Mouse (Mus musculus) hindbrain, embryonic 11.5 days (tissue): ENCODE measurements at regions not wholly inside any gene's neighbourhood (a gene's known extent, or its start where the extent isn't known, plus 50 kb on each side); places are given as distances from the start of the nearest gene placed in this dataset.

ENCODE experiments used
- ATAC-seq: fragments of 200-750 bp; cut with Nextera tagmentation; 2 replicates; pipeline ENCODE4 v1.8.0; 2017; ENCODE audit warnings: mild to moderate bottlenecking, moderate TSS enrichment, moderate library complexity; ENCODE audit not compliant: low FRiP score
- DNase-seq: peaks from one replicate; pipeline ENCODE4 v3.0.0-alpha.2; 2015; ENCODE audit warnings: low spot score
- H3K27ac ChIP-seq: fragments of 300-500 bp; sonication (generic); 2 replicates; pipeline ENCODE4 v1.5.1; 2014; ENCODE audit warnings: mild to moderate bottlenecking, low read depth, low read length
- H3K27me3 ChIP-seq: fragments of 300-500 bp; sonication (generic); 2 replicates; pipeline ENCODE4 v1.6.1; 2014; ENCODE audit warnings: mild to moderate bottlenecking, low read length, moderate library complexity, mixed read lengths; ENCODE audit not compliant: control insufficient read depth, insufficient read depth
- H3K36me3 ChIP-seq: fragments of 300-500 bp; sonication (generic); 2 replicates; pipeline ENCODE4 v1.6.1; 2014; ENCODE audit warnings: mild to moderate bottlenecking, low read length, moderate library complexity, mixed read lengths; ENCODE audit not compliant: control insufficient read depth, insufficient read depth
- H3K4me1 ChIP-seq: fragments of 300-500 bp; sonication (generic); replicated peaks from 2 replicates; pipeline ENCODE4 v1.6.1; 2014; ENCODE audit warnings: low read length, mixed read lengths; ENCODE audit not compliant: control insufficient read depth, insufficient read depth
- H3K4me2 ChIP-seq: fragments of 300-500 bp; sonication (generic); replicated peaks from 2 replicates; pipeline ENCODE4 v1.6.1; 2014; ENCODE audit warnings: mild to moderate bottlenecking, low read depth, low read length
- H3K4me3 ChIP-seq: fragments of 300-500 bp; sonication (generic); 2 replicates; pipeline ENCODE4 v1.5.1; 2014; ENCODE audit warnings: low read depth, low read length
- H3K9ac ChIP-seq: fragments of 300-500 bp; sonication (generic); 2 replicates; pipeline ENCODE4 v1.6.1; 2014; ENCODE audit warnings: low read depth, low read length
- H3K9me3 ChIP-seq: fragments of 300-500 bp; sonication (generic); 2 replicates; pipeline ENCODE4 v1.6.1; 2016; ENCODE audit warnings: low read length; ENCODE audit not compliant: control insufficient read depth
- WGBS: fragments of 180-500 bp; shearing (Covaris S2); extraction: QIAGEN DNeasy Blood & Tissue Kit; methylation state at CpG from one replicate; pipeline ENCODE4 v1.1.7; 2014; 5-methylcytosine and 5-hydroxymethylcytosine counted together

- H3K27ac ChIP-seq = no peak overlapping the region
- no peaks in the 10 kb centered on the region for H3K27me3 ChIP-seq
- no peaks in the 10 kb centered on the region for H3K9me3 ChIP-seq
- DNase-seq (no peak), ATAC-seq (no peak)
- no peak overlapping the region for H3K9ac ChIP-seq
- WGBS = 46% methylated on average over 3 of the region's 3 CpGs
- H3K4me1 ChIP-seq = no peaks in the 10 kb centered on the region
- no peak overlapping the region for H3K4me2 ChIP-seq
- H3K4me3 ChIP-seq = no peak overlapping the region
- no peaks in the 10 kb centered on the region for H3K36me3 ChIP-seq
Measured at GRCm38 (mm10) chr13:107244173-107244572, 222.2 kb upstream of the Kif2a start.

DNA sequence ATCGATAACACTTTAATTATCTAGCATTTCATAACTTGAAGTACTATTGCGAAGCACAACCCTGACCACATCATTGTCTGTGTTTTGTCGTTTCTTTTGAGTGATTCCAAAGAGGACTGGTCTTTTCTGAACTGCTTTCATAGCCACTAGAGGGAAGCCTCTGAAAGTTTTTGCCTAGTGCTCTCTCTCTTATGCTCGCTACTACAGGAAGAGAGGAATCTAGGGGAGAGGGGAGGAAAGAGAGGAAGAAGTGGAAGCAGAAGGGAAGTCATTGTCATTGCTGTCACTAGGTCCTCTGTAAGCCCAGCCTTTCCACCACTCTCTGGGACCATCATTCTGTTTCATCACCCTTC is 217.1 kb upstream of the Kif2a start:
- no peak overlapping the region for H3K9ac ChIP-seq
- no peak overlapping the region for H3K4me3 ChIP-seq
- H3K9me3 ChIP-seq = no peaks in the 10 kb centered on the region
- WGBS = 73% methylated on average over 4 of the region's 4 CpGs
- DNase-seq (no peak), ATAC-seq (no peak)
- H3K4me2 ChIP-seq = no peak overlapping the region
- H3K4me1 ChIP-seq = no peaks in the 10 kb centered on the region
- H3K27ac ChIP-seq = no peak overlapping the region
- H3K27me3 ChIP-seq = no peaks in the 10 kb centered on the region
- H3K36me3 ChIP-seq = no peaks in the 10 kb centered on the region

DNA sequence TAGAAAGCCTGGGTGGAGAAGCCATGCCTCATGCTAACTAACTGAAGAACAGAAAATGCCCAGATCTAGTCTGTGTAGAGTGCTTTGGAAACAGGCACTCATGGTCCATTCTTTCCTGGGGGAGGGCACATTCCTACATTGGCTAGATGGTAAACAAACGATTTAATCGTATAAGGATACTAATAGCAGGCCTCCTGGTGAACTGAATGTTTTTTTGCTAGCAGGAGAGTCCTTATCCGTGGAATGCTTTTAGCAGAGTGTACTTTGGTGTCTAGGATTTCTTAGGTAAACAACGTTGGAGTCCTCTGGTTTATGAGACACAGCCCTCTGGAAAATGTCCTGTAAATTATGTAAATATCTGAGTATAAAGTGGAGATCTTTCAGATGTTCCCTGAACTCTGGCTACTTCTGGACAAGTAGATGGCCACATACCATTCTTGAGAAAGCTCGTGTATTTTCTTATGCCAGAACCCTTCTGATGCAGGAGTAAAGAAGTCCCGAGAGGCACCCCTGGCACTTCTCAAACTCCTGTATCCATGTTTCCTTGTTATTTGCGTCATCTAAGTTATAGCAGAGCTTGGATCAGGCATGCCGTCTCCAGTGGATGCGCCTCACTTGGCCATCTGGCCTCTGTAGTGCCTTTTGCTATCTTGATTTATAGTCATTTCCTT is 216.6 kb upstream of the Kif2a start:
- Histone ChIP-seq H3K9ac (no peak overlapping the region), H3K4me3 (no peak overlapping the region), H3K27me3 (no peaks in the 10 kb centered on the region), H3K4me2 (no peak overlapping the region), H3K36me3 (no peaks in the 10 kb centered on the region), H3K4me1 (no peaks in the 10 kb centered on the region), H3K27ac (no peak overlapping the region), H3K9me3 (no peaks in the 10 kb centered on the region)
- ATAC-seq = no peak
- no peak for DNase-seq
- 82% methylated on average over 9 of the region's 9 CpGs for WGBS

- Histone ChIP-seq H3K4me2 (no peak overlapping the region), H3K27ac (no peak overlapping the region), H3K4me1 (no peaks in the 10 kb centered on the region), H3K9me3 (no peaks in the 10 kb centered on the region), H3K36me3 (no peaks in the 10 kb centered on the region), H3K27me3 (no peaks in the 10 kb centered on the region), H3K9ac (no peak overlapping the region), H3K4me3 (no peak overlapping the region)
- ATAC-seq (no peak), DNase-seq (no peak)
- 81% methylated on average over 5 of the region's 5 CpGs for WGBS
Measured at GRCm38 (mm10) chr13:107219456-107219855, 197.5 kb upstream of the Kif2a start.

DNA sequence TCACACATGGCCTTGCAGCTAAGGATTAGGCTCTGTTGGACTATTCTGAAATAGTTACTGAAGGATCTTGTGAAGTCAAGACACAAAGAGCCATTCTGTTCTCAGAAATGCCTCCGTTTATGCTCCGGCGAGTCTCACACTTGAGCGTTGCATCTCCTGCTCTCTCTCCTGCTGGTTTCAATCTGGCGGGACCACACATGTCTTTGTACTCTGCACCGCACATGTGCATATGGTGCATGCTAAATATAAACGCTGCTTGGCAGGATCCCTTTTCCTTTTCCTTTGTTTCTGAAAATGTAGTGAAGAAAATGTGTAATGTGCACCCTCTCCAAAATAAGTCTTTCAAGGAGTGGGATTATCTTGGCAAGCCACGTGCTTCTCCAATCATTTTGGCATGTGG is 196.4 kb upstream of the Kif2a start:
- 69% methylated on average over 8 of the region's 8 CpGs for WGBS
- H3K9me3 ChIP-seq = no peaks in the 10 kb centered on the region
- H3K4me2 ChIP-seq = no peak overlapping the region
- no peak overlapping the region for H3K4me3 ChIP-seq
- DNase-seq (no peak), ATAC-seq (no peak)
- no peaks in the 10 kb centered on the region for H3K27me3 ChIP-seq
- no peak overlapping the region for H3K27ac ChIP-seq
- no peaks in the 10 kb centered on the region for H3K36me3 ChIP-seq
- no peaks in the 10 kb centered on the region for H3K4me1 ChIP-seq
- H3K9ac ChIP-seq = no peak overlapping the region

- no peak for ATAC-seq
- H3K36me3 ChIP-seq = no peaks in the 10 kb centered on the region
- no peak overlapping the region for H3K4me3 ChIP-seq
- WGBS = 86% methylated on average over 6 of the region's 6 CpGs
- no peaks in the 10 kb centered on the region for H3K27me3 ChIP-seq
- no peaks in the 10 kb centered on the region for H3K4me1 ChIP-seq
- no peak for DNase-seq
- H3K9me3 ChIP-seq = no peaks in the 10 kb centered on the region
- H3K4me2 ChIP-seq = no peak overlapping the region
- H3K27ac ChIP-seq = no peak overlapping the region
- no peak overlapping the region for H3K9ac ChIP-seq
Measured at GRCm38 (mm10) chr13:107217825-107218224, 195.9 kb upstream of the Kif2a start.

DNA sequence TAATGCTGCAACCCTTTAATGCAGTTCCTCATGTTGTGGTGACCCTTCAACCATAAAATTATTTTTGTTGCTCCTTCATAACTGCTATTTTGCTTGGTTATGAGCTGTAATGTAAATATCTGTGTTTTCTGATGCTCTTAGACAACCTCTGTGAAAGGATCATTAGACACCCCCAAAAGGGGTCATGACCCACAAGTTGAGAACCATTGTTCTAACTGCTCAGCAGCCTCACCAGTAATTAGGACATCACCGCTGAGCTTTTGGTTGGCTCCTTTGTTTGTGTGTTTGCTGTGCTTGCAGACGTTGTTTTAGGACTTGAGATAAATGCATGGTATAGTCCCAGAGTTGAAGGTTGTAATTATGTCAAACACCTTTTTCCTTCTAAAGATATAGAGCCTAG is 191.4 kb upstream of the Kif2a start:
- 30% methylated on average over 2 of the region's 2 CpGs for WGBS
- Histone ChIP-seq H3K27ac (no peak overlapping the region), H3K4me2 (no peak overlapping the region), H3K36me3 (no peaks in the 10 kb centered on the region), H3K27me3 (no peaks in the 10 kb centered on the region), H3K9ac (no peak overlapping the region), H3K4me3 (no peak overlapping the region), H3K4me1 (no peaks in the 10 kb centered on the region), H3K9me3 (no peaks in the 10 kb centered on the region)
- no peak for ATAC-seq
- DNase-seq = no peak

- no peak for ATAC-seq
- no peaks in the 10 kb centered on the region for H3K9me3 ChIP-seq
- no peak overlapping the region for H3K4me3 ChIP-seq
- H3K27me3 ChIP-seq = no peaks in the 10 kb centered on the region
- H3K27ac ChIP-seq = no peak overlapping the region
- 90% methylated on average over 6 of the region's 6 CpGs for WGBS
- H3K4me2 ChIP-seq = no peak overlapping the region
- H3K4me1 ChIP-seq = no peaks in the 10 kb centered on the region
- no peak for DNase-seq
- H3K36me3 ChIP-seq = no peaks in the 10 kb centered on the region
- no peak overlapping the region for H3K9ac ChIP-seq
Measured at GRCm38 (mm10) chr13:107210676-107211075, 188.8 kb upstream of the Kif2a start.

- no peak overlapping the region for H3K4me3 ChIP-seq
- ATAC-seq = peak; percentile 95
- H3K9me3 ChIP-seq = no peaks in the 10 kb centered on the region
- WGBS = 45% methylated on average over 20 of the region's 20 CpGs
- H3K4me2 ChIP-seq = peak overlapping the region; percentile 19; the same call in 1 of the 2 replicates
- no peaks in the 10 kb centered on the region for H3K36me3 ChIP-seq
- H3K27ac ChIP-seq = no peak overlapping the region
- peak; percentile 83 for DNase-seq
- no peaks in the 10 kb centered on the region for H3K4me1 ChIP-seq
- H3K9ac ChIP-seq = no peak overlapping the region
- H3K27me3 ChIP-seq = no peaks in the 10 kb centered on the region
Measured at GRCm38 (mm10) chr13:107207354-107208181, 185.6 kb upstream of the Kif2a start.
